Mouse (Mus musculus) neural tube, embryonic 14.5 days (tissue): ENCODE measurements around the gene Pmpcb. TPM values are rescaled to one million over a fixed set of nuclear protein-coding genes. Genes with fewer than 3 reads are reported as not detected.

Source experiments
- ATAC-seq: fragments of 200-750 bp; cut with Nextera tagmentation; 2 replicates; pipeline ENCODE4 v1.8.0; 2017; ENCODE audit warnings: low read depth, mild to moderate bottlenecking, moderate TSS enrichment, moderate library complexity
- H3K27ac ChIP-seq: fragments of 300-500 bp; sonication (generic); 2 replicates; pipeline ENCODE4 v1.5.1; 2014; ENCODE audit warnings: low read depth, mild to moderate bottlenecking, control low read depth, low read length, moderate library complexity, mixed read lengths
- H3K27me3 ChIP-seq: fragments of 300-500 bp; sonication (generic); 2 replicates; pipeline ENCODE4 v1.6.1; 2014; ENCODE audit warnings: low read length; ENCODE audit not compliant: control insufficient read depth, insufficient read depth
- H3K36me3 ChIP-seq: fragments of 300-500 bp; sonication (generic); 2 replicates; pipeline ENCODE4 v1.6.1; 2014; ENCODE audit warnings: low read length, mixed read lengths; ENCODE audit not compliant: control insufficient read depth, insufficient read depth
- H3K4me1 ChIP-seq: fragments of 300-500 bp; sonication (generic); 2 replicates; pipeline ENCODE4 v1.6.1; 2014; ENCODE audit warnings: low read length; ENCODE audit not compliant: control insufficient read depth, insufficient read depth
- H3K4me2 ChIP-seq: fragments of 300-500 bp; sonication (generic); 2 replicates; pipeline ENCODE4 v1.6.1; 2014; ENCODE audit warnings: mild to moderate bottlenecking, low read depth, low read length, control low read depth
- H3K4me3 ChIP-seq: fragments of 300-500 bp; sonication (generic); 2 replicates; pipeline ENCODE4 v1.5.1; 2014; ENCODE audit warnings: low read depth, low read length, control low read depth, mixed read lengths
- H3K9ac ChIP-seq: fragments of 300-500 bp; sonication (generic); replicated peaks from 2 replicates; pipeline ENCODE4 v1.6.1; 2014; ENCODE audit warnings: low read depth, mild to moderate bottlenecking, control low read depth, low read length, mixed read lengths
- H3K9me3 ChIP-seq: fragments of 300-500 bp; sonication (generic); 2 replicates; pipeline ENCODE4 v1.6.1; 2016; ENCODE audit warnings: low read length; ENCODE audit not compliant: control insufficient read depth
- WGBS: fragments of 180-500 bp; shearing (Covaris S2); extraction: QIAGEN DNeasy Blood & Tissue Kit; methylation state at CpG from one replicate; pipeline ENCODE4 v1.1.7; 2014; 5-methylcytosine and 5-hydroxymethylcytosine counted together
- polyA plus RNA-seq: library from polyadenylated mRNA; unstranded; fragments of >200 nt; fragmentation: Nextera tagmentation; extraction: Ambion mirVana; gene quantifications from 2 replicates; pipeline ENCODE4 v1.2.1, GENCODE M21; 2014

Gene Pmpcb
- polyA plus RNA-seq, 1 experiment from 2014 or later, result 82.1 TPM

- peak overlapping the region; percentile 81 for H3K9ac ChIP-seq
- H3K4me1 ChIP-seq, result peaks cover 18% of the 10 kb centered on the region
- WGBS, result 26% methylated on average over 10 of the region's 10 CpGs
- peak overlapping the region; percentile 88 for H3K4me3 ChIP-seq
- ATAC-seq, result no peak
- peak overlapping the region; percentile 81; the same call in 1 of the 2 replicates for H3K27ac ChIP-seq
- H3K36me3 ChIP-seq, result peaks cover 22% of the 10 kb centered on the region
- H3K27me3 ChIP-seq, result no peaks in the 10 kb centered on the region
- H3K4me2 ChIP-seq, result peak overlapping the region; percentile 93
- H3K9me3 ChIP-seq, result no peaks in the 10 kb centered on the region
These were observed 679 bp downstream of the Pmpcb start for GRCm38 (mm10) chr5:21737620-21738019.

GRCm38 (mm10) chr5:21739120-21739519 is 2.2 kb downstream of the Pmpcb start:
- no peak for ATAC-seq
- no peak overlapping the region for H3K27ac ChIP-seq
- H3K4me1 ChIP-seq, result peaks cover 8% of the 10 kb centered on the region
- no peaks in the 10 kb centered on the region for H3K27me3 ChIP-seq
- no peak overlapping the region for H3K9ac ChIP-seq
- H3K4me3 ChIP-seq, result no peak overlapping the region
- peaks cover 36% of the 10 kb centered on the region for H3K36me3 ChIP-seq
- H3K9me3 ChIP-seq, result no peaks in the 10 kb centered on the region
- 91% methylated on average over 11 of the region's 11 CpGs for WGBS
- no peak overlapping the region for H3K4me2 ChIP-seq

GRCm38 (mm10) chr5:21739881-21740280 is 2.9 kb downstream of the Pmpcb start:
- Histone ChIP-seq H3K4me2 (no peak overlapping the region), H3K36me3 (peaks cover 44% of the 10 kb centered on the region), H3K9me3 (no peaks in the 10 kb centered on the region), H3K4me3 (no peak overlapping the region), H3K27me3 (no peaks in the 10 kb centered on the region), H3K4me1 (peaks cover 8% of the 10 kb centered on the region), H3K9ac (no peak overlapping the region), H3K27ac (no peak overlapping the region)
- 90% methylated on average over 13 of the region's 13 CpGs for WGBS
- ATAC-seq, result no peak

GRCm38 (mm10) chr5:21743606-21744005 is 6.7 kb downstream of the Pmpcb start:
- 94% methylated on average over 10 of the region's 10 CpGs for WGBS
- Histone ChIP-seq H3K27me3 (no peaks in the 10 kb centered on the region), H3K36me3 (peaks cover 72% of the 10 kb centered on the region), H3K9me3 (no peaks in the 10 kb centered on the region), H3K4me1 (no peaks in the 10 kb centered on the region), H3K9ac (no peak overlapping the region), H3K4me3 (no peak overlapping the region), H3K4me2 (no peak overlapping the region), H3K27ac (no peak overlapping the region)
- ATAC-seq, result no peak

- Histone ChIP-seq H3K36me3 (peaks cover 82% of the 10 kb centered on the region), H3K27me3 (no peaks in the 10 kb centered on the region), H3K4me3 (no peak overlapping the region), H3K9ac (no peak overlapping the region), H3K4me1 (no peaks in the 10 kb centered on the region), H3K9me3 (no peaks in the 10 kb centered on the region), H3K4me2 (no peak overlapping the region), H3K27ac (no peak overlapping the region)
- ATAC-seq, result no peak
These were observed 7.7 kb downstream of the Pmpcb start for GRCm38 (mm10) chr5:21744651-21745050.

- Histone ChIP-seq H3K4me3 (no peak overlapping the region), H3K27me3 (no peaks in the 10 kb centered on the region), H3K9me3 (no peaks in the 10 kb centered on the region), H3K27ac (no peak overlapping the region), H3K9ac (no peak overlapping the region), H3K36me3 (peaks cover 75% of the 10 kb centered on the region), H3K4me2 (no peak overlapping the region), H3K4me1 (no peaks in the 10 kb centered on the region)
- 94% methylated on average over 6 of the region's 8 CpGs for WGBS
- ATAC-seq, result no peak
These were observed 9.0 kb downstream of the Pmpcb start for GRCm38 (mm10) chr5:21745966-21746365.

- Histone ChIP-seq H3K36me3 (peaks cover 51% of the 10 kb centered on the region), H3K4me2 (no peak overlapping the region), H3K27ac (no peak overlapping the region), H3K4me3 (no peak overlapping the region), H3K4me1 (no peaks in the 10 kb centered on the region), H3K27me3 (no peaks in the 10 kb centered on the region), H3K9me3 (no peaks in the 10 kb centered on the region), H3K9ac (no peak overlapping the region)
- 93% methylated on average over 4 of the region's 4 CpGs for WGBS
- ATAC-seq, result no peak
These were observed 31.6 kb downstream of the Pmpcb start for GRCm38 (mm10) chr5:21768506-21768905.

GRCm38 (mm10) chr5:21769841-21770240 is 32.9 kb downstream of the Pmpcb start:
- no peaks in the 10 kb centered on the region for H3K9me3 ChIP-seq
- no peak overlapping the region for H3K9ac ChIP-seq
- H3K4me1 ChIP-seq, result no peaks in the 10 kb centered on the region
- H3K27ac ChIP-seq, result no peak overlapping the region
- peaks cover 53% of the 10 kb centered on the region for H3K36me3 ChIP-seq
- ATAC-seq, result no peak
- 94% methylated on average over 6 of the region's 6 CpGs for WGBS
- no peaks in the 10 kb centered on the region for H3K27me3 ChIP-seq
- no peak overlapping the region for H3K4me3 ChIP-seq
- H3K4me2 ChIP-seq, result no peak overlapping the region

- no peak overlapping the region for H3K4me3 ChIP-seq
These were observed 39.5 kb downstream of the Pmpcb start for GRCm38 (mm10) chr5:21776491-21776890.

More at GRCm38 (mm10) chr5:21776491-21776890, 39.5 kb downstream of the Pmpcb start:
- Histone ChIP-seq H3K4me1 (no peaks in the 10 kb centered on the region), H3K9ac (no peak overlapping the region), H3K36me3 (peaks cover 45% of the 10 kb centered on the region), H3K4me2 (no peak overlapping the region), H3K9me3 (no peaks in the 10 kb centered on the region), H3K27me3 (no peaks in the 10 kb centered on the region), H3K27ac (no peak overlapping the region)
- ATAC-seq, result no peak
- WGBS, result 96% methylated on average over 6 of the region's 6 CpGs
